Mouse (Mus musculus) brown adipose tissue, adult 24 weeks (tissue): ENCODE data around the gene Olfr187. TPM values are rescaled to one million over a fixed set of nuclear protein-coding genes. Genes with fewer than 3 reads are reported as not detected.

ENCODE experiments used
- polyA plus RNA-seq: library from polyadenylated mRNA; stranded (reverse); fragments of >200 nt; gene quantifications from 2 replicates; pipeline ENCODE4 v1.2.4, GENCODE M21; 2012; ENCODE audit not compliant: missing spikeins, insufficient read depth, insufficient read length

Gene Olfr187
- polyA plus RNA-seq, 1 experiment, result not detected

Other genes with a start within 250 kb of the Olfr187 start
- gene Olfr173, start 239.5 kb downstream of the Olfr187 start, polyA plus RNA-seq, result not detected in 2 replicates
- gene Olfr175-ps1, start 213.0 kb downstream of the Olfr187 start, polyA plus RNA-seq, result not detected in 2 replicates
- not detected in 2 replicates for gene Olfr177, start 165.0 kb downstream of the Olfr187 start, polyA plus RNA-seq
- not detected in 2 replicates for gene Olfr178, start 147.7 kb downstream of the Olfr187 start, polyA plus RNA-seq
- gene Olfr181, start 111.0 kb downstream of the Olfr187 start, polyA plus RNA-seq, result not detected in 2 replicates
- gene Olfr180, start 110.4 kb downstream of the Olfr187 start, polyA plus RNA-seq, result not detected in 2 replicates
- not detected in 2 replicates for gene Olfr183, start 44.4 kb downstream of the Olfr187 start, polyA plus RNA-seq
- gene Olfr186, start 9.5 kb downstream of the Olfr187 start, polyA plus RNA-seq, result not detected in 2 replicates
- gene Olfr190, start 38.2 kb upstream of the Olfr187 start, polyA plus RNA-seq, result not detected in 2 replicates
- gene Olfr191, start 50.1 kb upstream of the Olfr187 start, polyA plus RNA-seq, result not detected in 2 replicates
- not detected in 2 replicates for gene Olfr193, start 72.1 kb upstream of the Olfr187 start, polyA plus RNA-seq
- gene Olfr194, start 81.3 kb upstream of the Olfr187 start, polyA plus RNA-seq, result not detected in 2 replicates
- gene Olfr195, start 107.3 kb upstream of the Olfr187 start, polyA plus RNA-seq, result not detected in 2 replicates
- gene Olfr196, start 130.7 kb upstream of the Olfr187 start, polyA plus RNA-seq, result not detected in 2 replicates
- not detected in 2 replicates for gene Olfr198, start 163.8 kb upstream of the Olfr187 start, polyA plus RNA-seq
- not detected in 2 replicates for gene Olfr199, start 180.0 kb upstream of the Olfr187 start, polyA plus RNA-seq
- gene Olfr201, start 232.9 kb upstream of the Olfr187 start, polyA plus RNA-seq, result not detected in 2 replicates
- gene Olfr202, start 247.0 kb upstream of the Olfr187 start, polyA plus RNA-seq, result not detected in 2 replicates